Mouse (Mus musculus): Measurements from ENCODE around the gene Rps6.
"Not testable (repeated sequence)": the region's sequence is repeated elsewhere in the genome, so short reads cannot be mapped to it uniquely, and the experiment has no call there.

Gene Rps6

GRCm38 (mm10) chr4:86852018-86852417 lies 5.2 kb downstream of the Rps6 start:
- DNase-seq (ENCODE audit: low spot score in 2 of 2) = no peak

DNA sequence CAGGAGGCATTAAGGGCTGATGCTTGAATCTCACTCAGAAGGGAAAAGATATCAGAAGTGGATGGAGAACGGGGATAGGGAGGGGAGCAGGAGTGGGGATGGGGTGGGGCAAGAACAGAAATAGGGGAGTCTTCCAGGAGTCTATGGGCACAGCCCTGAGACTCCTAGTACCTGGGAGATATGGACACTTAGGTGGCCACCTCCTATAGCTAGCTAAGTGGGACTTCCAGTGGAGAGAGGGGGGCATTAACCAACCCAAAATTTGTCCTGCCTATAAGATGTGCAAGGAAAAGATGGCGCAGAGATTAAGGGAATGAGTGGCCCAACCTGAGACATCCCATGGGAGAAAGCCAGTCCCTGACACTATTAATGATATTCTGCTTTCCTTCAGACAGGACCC lies 5.9 kb downstream of the Rps6 start:
- no peak for DNase-seq (ENCODE audit: low spot score in 2 of 2)

DNA sequence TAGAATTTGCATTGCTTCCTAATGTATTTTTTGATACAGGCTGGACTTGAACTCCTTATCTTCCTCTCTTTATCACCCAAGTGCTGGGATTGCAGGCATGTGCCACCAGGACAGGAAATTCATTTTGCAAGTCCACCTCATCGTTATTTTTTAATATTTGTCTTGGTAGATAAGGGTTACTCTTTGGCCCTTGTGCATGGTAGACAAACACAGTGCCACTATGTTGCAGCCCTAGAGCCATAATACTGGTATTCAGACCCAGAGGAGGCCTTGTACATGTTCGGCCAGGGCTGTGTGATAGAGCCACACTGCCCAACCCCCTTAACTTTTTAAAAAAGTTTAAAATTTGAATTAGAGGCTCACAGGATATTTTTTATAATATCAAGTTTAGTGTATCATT lies 10.0 kb downstream of the Rps6 start:
- no peak for DNase-seq (ENCODE audit: low spot score in 2 of 2)

DNA sequence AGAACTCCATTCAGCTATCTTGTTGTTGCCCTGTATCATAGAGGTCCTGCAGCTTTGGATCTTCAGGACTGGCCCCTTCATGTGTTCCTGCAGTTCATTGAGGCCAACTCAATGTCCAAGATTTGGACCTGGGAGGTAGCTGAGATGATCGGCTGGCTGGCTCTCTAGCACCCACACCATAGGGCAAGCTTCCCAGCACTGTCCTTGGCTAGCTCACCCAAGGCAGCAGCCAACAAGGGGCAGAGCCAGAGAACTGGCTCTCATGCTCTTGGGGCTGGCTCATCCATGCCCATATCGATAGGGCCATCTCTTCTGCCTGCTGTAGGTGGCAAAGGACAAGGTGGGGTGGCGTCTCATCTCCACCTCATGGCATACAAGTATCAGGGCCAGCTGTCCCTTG lies 11.8 kb downstream of the Rps6 start:
- DNase-seq (ENCODE audit: low spot score in 2 of 2) = no peak

DNA sequence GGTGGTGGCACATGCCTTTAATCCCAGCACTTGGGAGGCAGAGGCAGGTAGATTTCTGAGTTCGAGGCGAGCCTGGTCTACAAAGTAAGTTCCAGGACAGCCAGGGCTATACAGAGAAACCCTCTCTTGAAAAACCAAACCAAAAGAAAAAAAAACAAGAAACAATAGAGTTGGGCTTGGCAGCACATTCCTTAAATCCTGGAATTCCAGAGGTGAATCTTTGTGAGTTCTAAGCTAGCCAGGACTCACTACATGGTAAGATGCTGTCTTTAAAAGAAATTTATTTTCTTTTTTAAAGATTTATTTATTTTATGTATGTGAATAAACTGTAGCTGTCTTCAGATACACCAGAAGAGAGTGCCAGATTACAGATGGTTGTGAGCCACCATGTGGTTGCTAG lies 16.1 kb downstream of the Rps6 start:
- not testable (repeated sequence) for DNase-seq (ENCODE audit: low spot score in 2 of 2)

DNA sequence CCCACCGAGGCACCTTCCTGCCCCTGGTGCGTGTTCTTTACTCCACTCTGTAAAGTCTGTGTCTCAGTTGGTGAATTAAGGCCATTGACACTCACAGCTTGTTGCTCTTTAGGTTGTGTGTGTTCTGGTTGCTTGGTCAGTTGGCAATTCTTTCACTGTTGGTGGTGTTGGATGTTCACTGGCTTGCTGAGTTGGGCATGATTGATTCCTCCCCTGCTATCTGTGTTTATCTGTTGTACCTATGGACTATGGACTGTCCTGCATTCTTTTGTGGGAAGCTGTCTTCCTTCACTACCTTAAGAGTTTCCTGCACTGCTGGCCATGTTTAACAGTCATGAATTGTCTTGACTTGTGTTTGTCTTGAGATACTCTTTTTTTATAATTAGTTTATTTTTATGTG lies 25.3 kb downstream of the Rps6 start:
- no peak for DNase-seq (ENCODE audit: low spot score in 2 of 2)

GRCm38 (mm10) chr4:86825143-86825542 lies 32.1 kb downstream of the Rps6 start:
- DNase-seq (ENCODE audit: low spot score in 2 of 2) = no peak

- DNase-seq (ENCODE audit: low spot score in 2 of 2) = peak in 1 of 2 experiments; percentile 11
These were observed 34.0 kb downstream of the Rps6 start for GRCm38 (mm10) chr4:86823169-86823568.

- no peak for DNase-seq (ENCODE audit: low spot score in 2 of 2)
These were observed 42.4 kb downstream of the Rps6 start for GRCm38 (mm10) chr4:86814850-86815249.

DNA sequence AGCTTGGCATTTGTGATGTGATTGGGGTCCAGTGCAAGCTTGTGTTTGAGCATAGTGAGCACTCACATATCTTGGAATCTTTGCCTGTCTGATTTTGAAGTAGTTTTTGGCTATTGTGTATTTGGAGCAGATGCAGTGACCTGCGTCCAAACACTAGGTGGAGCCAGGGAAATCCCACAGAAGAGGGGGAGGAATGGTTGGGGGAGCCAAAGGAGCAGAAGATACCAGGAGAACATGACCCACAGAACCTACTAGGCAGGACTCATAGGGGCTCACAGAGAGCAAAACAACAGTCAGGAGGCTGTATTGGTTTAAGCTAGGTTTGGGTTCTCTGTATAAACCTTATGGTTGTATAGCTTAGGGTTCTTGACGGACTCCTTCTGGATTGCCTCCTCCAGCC lies 46.6 kb downstream of the Rps6 start:
- no peak for DNase-seq (ENCODE audit: low spot score in 2 of 2)
